Mouse (Mus musculus) macrophage (primary cell): ENCODE measurements around the gene Pla2g2c. TPM values are rescaled to one million over a fixed set of nuclear protein-coding genes. Genes with fewer than 3 reads are reported as not detected.

Experiments used
- H3K27ac ChIP-seq: fragments of 350-480 bp; formaldehyde crosslinking; 2 replicates; pipeline ENCODE4 v1.9.0; 2021
- H3K36me3 ChIP-seq: fragments of 350-480 bp; formaldehyde crosslinking; 2 replicates; pipeline ENCODE4 v1.9.0; 2021; ENCODE audit errors: inconsistent target
- H3K4me3 ChIP-seq: fragments of 350-480 bp; formaldehyde crosslinking; 2 replicates; pipeline ENCODE4 v1.9.0; 2021; ENCODE audit errors: inconsistent target
- H3K79me2 ChIP-seq: fragments of 350-480 bp; formaldehyde crosslinking; 2 replicates; pipeline ENCODE4 v1.9.0; 2021; ENCODE audit errors: inconsistent target
- WGBS: methylation state at CpG from one replicate; pipeline ENCODE4 v1.1.7; 2026; ENCODE audit warnings: inconsistent platforms; ENCODE audit not compliant: missing documents; 5-methylcytosine and 5-hydroxymethylcytosine counted together
- polyA plus RNA-seq: library from polyadenylated mRNA; stranded (reverse); fragments of 250-400 nt; gene quantifications from 3 replicates; pipeline ENCODE4 v1.2.4, GENCODE M21; 2018; ENCODE audit warnings: inconsistent platforms

Pla2g2c gene
- polyA plus RNA-seq, 1 experiment from 2014 or later, result not detected

DNA sequence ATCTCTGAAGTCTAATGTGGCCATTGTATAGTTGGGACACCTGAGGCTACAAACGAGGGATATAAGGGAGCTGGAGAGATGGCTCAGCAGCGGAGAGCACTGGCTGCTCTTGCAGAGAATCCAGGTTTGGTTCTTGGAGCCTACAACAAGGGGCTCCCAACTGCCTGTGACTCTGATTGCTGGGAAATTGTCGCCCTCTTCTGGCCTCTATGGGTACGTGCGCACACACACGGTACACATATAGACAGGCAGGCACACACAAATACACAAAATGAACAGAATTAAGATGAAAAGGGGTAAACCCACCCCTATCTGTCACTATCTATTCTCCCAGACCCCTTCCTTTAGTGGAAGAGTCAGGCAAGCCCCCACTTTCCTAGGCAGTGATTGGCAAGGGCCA lies 28.0 kb downstream of the Pla2g2c start:
- Histone ChIP-seq H3K36me3 (no peaks in the 10 kb centered on the region), H3K79me2 (no peaks in the 10 kb centered on the region), H3K27ac (no peak overlapping the region), H3K4me3 (no peak overlapping the region)
- 92% methylated on average over 6 of the region's 6 CpGs for WGBS

DNA sequence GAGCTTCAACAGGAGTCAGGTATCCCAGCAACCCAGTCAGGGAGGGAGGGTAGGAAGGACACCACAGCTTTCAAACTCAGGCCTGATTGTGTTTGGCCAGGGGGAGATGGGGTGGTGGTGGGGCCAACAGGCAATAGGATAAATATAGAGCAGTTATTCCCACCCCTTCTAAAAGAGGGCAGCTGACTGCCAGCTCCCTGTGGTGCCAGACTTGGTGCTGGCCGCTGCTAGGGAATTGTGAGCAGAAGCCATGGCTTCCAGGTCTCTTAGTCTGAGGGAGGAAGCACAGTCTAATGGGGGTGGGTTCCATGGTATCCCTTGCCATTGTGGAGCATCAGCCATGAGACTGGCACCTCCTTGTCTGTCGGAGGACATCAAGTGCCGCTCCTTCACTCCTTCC lies 29.0 kb downstream of the Pla2g2c start:
- 89% methylated on average over 3 of the region's 3 CpGs for WGBS
- no peaks in the 10 kb centered on the region for H3K79me2 ChIP-seq

DNA sequence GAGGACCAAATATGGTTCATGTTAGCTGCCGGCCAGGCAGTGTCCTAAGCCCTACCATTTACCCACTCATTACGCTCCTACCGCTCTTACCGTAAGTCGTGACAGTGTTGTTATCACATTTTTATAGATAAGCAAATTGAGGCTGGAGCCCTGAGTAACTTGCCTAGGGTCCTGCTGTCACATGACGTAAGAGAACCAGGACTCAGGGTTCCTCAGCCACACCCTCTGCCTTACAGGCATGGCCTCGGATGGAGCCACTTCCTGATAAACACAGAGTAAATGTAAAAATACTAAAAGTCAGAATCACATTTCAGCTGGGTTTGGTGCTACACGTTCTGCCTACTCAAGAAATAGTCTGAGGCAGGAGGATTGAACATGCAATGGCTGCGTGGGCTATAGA lies 29.8 kb downstream of the Pla2g2c start:
- WGBS, result 79% methylated on average over 9 of the region's 9 CpGs
- Histone ChIP-seq H3K79me2 (no peaks in the 10 kb centered on the region), H3K4me3 (no peak overlapping the region)

More for the DNA sequence above, 29.0 kb downstream of the Pla2g2c start:
- H3K27ac ChIP-seq, result no peak overlapping the region
- no peaks in the 10 kb centered on the region for H3K36me3 ChIP-seq
- no peak overlapping the region for H3K4me3 ChIP-seq

DNA sequence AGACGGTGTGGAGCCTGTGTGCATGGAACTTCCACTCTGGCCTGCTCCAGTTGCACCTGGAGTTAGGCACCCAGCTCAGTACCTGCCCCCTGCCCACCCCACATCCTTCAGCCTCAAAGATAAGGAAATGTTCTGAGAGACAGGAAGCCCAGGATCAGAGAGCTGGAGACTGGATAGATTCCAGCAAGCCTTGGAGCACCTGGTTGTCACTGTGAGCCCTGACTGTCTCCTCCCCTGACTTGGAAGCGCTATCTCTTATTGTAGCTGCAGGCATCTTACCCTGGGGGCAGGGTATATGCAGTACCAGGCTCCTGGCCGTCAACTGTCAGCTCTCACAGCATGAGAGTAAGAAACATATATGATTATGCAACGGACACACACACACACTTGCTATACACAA lies 30.8 kb downstream of the Pla2g2c start:
- Histone ChIP-seq H3K27ac (no peak overlapping the region), H3K79me2 (no peaks in the 10 kb centered on the region), H3K4me3 (no peak overlapping the region), H3K36me3 (no peaks in the 10 kb centered on the region)
- 76% methylated on average over 4 of the region's 4 CpGs for WGBS

More for the DNA sequence above, 29.8 kb downstream of the Pla2g2c start:
- Histone ChIP-seq H3K36me3 (no peaks in the 10 kb centered on the region), H3K27ac (no peak overlapping the region)

DNA sequence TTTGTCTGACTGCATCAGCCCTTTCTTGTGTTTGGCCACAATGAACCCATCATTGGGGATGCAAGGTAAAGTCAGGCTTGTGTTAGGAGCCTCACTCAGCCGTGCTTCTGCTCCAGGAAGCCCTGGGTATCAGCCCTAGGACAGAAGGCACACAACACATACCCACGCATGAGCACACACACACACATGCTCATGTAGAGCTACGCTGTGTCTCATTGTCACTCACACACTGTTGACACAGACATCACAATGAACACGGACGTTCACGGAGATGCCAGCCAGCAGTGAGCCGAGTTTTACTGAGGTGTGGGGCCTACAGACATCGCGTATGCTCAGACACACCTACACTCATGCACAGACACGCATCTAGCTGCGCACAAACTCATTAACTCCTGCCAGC lies 31.4 kb downstream of the Pla2g2c start:
- H3K79me2 ChIP-seq, result no peaks in the 10 kb centered on the region
- WGBS, result 82% methylated on average over 11 of the region's 11 CpGs
- no peak overlapping the region for H3K4me3 ChIP-seq
- no peak overlapping the region for H3K27ac ChIP-seq
- no peaks in the 10 kb centered on the region for H3K36me3 ChIP-seq

DNA sequence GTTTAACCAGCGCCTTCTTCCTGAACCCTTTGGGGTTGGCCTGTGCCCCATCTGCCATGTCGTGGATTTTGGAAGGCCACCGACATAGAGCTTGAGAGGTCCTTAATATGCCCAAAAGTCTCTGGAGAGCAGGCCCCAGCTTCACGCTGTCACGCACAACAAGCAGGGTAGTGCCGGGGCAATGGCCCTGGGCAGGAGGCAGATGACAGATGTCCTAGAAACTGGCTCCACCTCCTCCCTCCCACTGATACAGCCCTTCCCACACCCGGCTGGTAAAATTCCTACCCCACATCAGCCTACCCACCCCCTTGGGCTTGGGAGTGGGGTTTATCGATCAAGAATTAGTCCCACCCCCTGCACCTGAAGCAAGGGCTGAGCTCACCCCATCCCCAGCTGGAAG lies 32.8 kb downstream of the Pla2g2c start, which contains the start of gene Pla2g2f:
Gene Pla2g2f (minus strand): TSS at position 211 of the 400 bp plus-strand sequence.
- WGBS, result 85% methylated on average over 8 of the region's 8 CpGs
- Histone ChIP-seq H3K79me2 (no peaks in the 10 kb centered on the region), H3K27ac (no peak within 1 kb of the TSS), H3K4me3 (no peak within 1 kb of the TSS), H3K36me3 (no peaks in the 10 kb centered on the region)

DNA sequence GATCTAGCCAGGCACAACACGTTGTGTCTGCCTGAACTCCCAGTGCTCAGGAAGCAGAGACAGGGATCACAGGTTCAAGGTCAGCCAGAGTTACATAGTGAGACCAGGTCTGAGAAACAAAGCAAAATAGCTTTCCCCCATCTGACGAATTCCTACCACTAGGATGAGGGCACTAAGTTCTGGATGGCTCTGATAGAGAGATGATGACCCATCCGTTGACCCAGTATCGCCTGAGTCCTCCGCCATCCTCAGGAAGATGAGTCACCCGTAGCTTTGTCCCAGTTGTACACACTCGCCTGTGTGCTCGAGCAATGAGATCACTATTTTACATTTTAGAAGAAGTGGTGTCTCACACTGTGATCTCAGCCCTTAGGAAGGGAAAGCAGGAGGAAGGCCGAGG lies 37.7 kb downstream of the Pla2g2c start:
- H3K36me3 ChIP-seq, result no peaks in the 10 kb centered on the region
- H3K79me2 ChIP-seq, result no peaks in the 10 kb centered on the region
- 65% methylated on average over 9 of the region's 9 CpGs for WGBS
- H3K4me3 ChIP-seq, result no peak overlapping the region
- H3K27ac ChIP-seq, result no peak overlapping the region

DNA sequence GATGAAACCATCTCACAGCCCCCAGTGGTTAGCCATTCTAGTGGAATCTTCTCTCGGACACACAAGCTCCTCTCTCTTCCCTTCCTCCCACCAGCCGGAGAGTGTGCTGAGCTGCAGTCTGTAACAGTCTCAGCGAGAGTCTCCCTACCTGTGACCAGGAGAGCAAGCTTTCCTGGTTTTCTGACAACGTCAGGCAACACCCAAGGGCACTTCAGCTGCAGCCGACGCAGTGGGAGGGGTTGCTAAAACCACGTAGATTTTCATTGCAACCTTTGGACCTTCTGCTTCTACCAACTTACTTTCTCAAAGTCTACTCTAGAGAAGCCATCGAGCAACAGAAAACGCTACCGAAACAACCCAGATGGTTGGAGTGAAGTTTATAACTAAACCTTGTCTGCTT lies 47.4 kb downstream of the Pla2g2c start:
- no peak overlapping the region for H3K27ac ChIP-seq
- no peaks in the 10 kb centered on the region for H3K79me2 ChIP-seq
- H3K4me3 ChIP-seq, result no peak overlapping the region
- 87% methylated on average over 10 of the region's 10 CpGs for WGBS
- no peaks in the 10 kb centered on the region for H3K36me3 ChIP-seq

DNA sequence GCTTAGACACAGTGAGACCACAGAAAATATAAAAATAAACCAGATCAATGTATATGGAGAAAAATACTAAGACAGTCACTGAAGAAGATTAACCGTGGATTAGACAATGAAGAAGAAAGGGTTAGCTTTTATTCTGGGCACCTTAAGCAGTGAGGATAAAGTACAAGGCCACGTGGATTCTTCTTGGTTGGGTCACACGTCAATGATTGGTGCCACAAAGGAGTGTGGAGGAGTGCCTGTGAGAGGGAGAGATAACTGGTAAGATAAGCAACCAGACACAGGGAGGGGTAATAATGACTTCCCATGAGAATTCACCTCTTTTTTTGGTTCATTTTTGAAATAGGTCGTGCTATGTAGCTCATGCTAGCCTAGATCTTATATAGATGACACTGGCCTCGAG lies 47.8 kb downstream of the Pla2g2c start:
- Histone ChIP-seq H3K27ac (no peak overlapping the region), H3K4me3 (no peak overlapping the region), H3K36me3 (no peaks in the 10 kb centered on the region), H3K79me2 (no peaks in the 10 kb centered on the region)
- 79% methylated on average over 5 of the region's 5 CpGs for WGBS

DNA sequence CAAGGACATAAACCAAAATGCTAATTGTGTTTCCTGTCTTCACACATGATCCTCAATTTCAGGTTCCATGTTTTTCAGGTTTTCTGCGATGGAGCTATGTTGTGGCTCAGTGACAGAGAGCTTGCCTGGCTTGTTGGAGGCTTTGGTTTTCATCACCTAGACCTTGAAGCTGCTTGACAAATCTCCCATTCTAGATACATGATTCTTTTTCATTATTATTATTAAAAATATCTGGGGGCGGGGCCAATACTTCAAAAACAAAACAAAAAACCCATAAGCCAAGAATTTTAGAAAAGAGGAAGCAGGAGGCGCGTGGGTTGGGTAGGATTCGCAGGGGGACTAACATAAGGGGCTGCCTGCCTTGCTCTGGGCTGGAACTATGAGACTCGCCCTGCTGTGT lies 50.8 kb downstream of the Pla2g2c start, which contains the start of gene Pla2g2d:
Gene Pla2g2d (plus strand): TSS at position 301 of the 400 bp plus-strand sequence.
- Histone ChIP-seq H3K27ac (no peak within 1 kb of the TSS), H3K36me3 (no peaks in the 10 kb centered on the region), H3K4me3 (no peak within 1 kb of the TSS), H3K79me2 (no peaks in the 10 kb centered on the region)
- 36% methylated on average over 6 of the region's 6 CpGs for WGBS

DNA sequence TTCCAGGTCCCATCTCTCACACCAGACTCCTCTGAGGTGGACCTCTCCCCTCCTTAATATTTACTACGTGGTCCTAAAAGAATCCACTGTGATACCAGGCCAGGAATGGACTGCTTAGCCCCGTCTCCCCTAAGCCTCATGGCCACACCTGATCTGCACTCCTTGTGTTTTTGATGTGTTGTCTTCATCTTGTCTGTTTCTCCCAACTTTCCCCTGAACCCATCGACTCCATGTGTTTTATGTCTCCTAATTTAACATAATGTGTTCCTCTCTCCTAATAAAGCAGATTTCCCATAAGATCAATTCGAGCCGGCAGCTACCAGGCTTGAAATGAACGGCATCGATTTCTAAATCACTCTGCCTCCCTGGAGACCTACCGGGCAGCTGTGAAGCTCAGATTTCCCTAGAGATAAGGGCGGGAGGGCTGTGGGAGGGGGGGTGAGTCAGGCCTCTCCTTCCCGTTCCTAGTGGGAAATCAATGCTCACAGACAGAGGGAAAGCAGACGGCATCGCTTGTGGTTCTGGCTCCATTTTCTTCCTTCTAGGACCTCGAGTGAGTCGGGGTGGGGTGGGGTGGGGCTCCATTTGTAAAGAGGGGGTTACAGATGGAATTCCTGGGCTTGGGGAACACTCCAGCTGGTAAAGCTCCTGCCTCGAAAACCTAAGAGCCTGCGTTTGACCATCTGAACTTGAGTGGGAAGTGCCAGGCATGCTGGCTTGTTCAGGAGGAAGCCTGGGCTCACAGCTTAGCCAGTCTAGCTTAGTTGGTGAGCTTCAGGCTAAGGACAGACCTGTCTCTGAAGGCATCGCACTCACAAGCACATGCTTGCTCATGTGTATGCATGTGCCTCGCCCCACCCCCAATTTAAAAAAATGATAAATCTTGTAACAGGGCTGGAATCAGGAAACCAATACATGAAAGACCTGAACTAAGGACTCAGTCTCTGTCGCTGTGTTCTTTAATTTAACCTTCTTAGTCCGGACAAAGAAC lies 53.1 kb downstream of the Pla2g2c start:
- 45% methylated on average over 20 of the region's 20 CpGs for WGBS
- no peak overlapping the region for H3K4me3 ChIP-seq
- no peak overlapping the region for H3K27ac ChIP-seq
- H3K79me2 ChIP-seq, result no peaks in the 10 kb centered on the region
- no peaks in the 10 kb centered on the region for H3K36me3 ChIP-seq

DNA sequence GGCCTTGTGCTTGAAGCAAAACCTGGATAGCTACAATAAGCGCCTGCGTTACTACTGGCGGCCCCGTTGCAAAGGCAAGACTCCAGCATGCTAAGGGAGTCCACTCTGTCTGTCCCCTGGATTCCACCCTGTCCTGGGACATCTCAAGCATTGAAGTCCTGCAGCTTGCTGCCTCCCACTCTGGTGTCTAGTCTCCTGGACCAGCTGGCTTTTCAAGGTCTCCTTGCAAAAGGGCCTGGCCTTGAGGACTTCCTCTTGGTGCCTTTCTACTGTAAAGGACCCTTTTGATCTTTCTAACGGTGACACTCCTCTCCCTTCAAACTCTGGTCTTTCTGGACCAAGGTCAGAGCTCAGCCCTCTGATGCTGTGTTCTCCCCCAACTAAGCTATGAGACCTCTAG lies 55.7 kb downstream of the Pla2g2c start:
- 89% methylated on average over 5 of the region's 5 CpGs for WGBS
- no peak overlapping the region for H3K4me3 ChIP-seq
- no peaks in the 10 kb centered on the region for H3K79me2 ChIP-seq
- no peak overlapping the region for H3K27ac ChIP-seq
- no peaks in the 10 kb centered on the region for H3K36me3 ChIP-seq

DNA sequence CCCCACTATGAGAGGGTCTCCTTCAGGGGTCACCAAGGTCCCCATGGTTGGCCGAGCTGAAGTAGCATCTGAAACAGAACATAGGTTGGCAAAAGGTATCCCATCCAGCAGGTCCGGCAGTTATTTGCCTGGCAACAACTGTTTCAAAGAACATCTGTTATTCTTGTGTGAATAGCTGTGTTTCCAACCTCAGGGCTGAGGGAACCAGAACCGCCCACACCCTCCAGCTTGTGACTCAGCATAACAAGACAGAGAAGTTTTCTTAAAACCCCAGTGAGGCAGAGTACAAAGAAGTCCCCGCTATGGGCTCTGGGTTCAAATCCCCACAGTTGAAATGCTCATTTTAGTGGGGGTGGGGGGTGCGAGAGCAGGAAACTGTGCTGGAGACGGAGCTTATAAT lies 57.5 kb downstream of the Pla2g2c start:
- Histone ChIP-seq H3K4me3 (no peak overlapping the region), H3K36me3 (no peaks in the 10 kb centered on the region), H3K27ac (no peak overlapping the region), H3K79me2 (no peaks in the 10 kb centered on the region)
- WGBS, result 75% methylated on average over 6 of the region's 6 CpGs

DNA sequence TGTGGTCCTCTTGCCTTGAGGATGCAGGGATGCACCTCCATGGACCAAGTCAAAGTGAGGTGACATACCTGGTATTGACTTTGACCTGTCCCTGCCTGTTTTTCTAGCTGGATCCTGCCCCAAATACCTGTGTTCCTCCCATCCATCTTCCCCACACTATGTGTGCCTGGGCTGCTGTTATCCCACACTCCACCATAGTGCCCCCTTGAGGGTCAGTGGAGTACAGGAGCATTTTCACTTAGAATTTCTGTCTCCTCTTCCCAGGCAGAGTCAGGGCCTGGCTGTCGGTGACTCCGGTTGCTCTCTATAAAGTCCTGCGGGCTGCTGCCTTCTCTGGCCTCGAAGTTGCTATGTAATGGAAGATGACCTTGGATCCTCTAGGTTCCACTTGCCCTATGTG lies 61.1 kb downstream of the Pla2g2c start:
- WGBS, result 31% methylated on average over 4 of the region's 4 CpGs
- H3K4me3 ChIP-seq, result no peak overlapping the region
- no peaks in the 10 kb centered on the region for H3K79me2 ChIP-seq
- H3K36me3 ChIP-seq, result no peaks in the 10 kb centered on the region
- no peak overlapping the region for H3K27ac ChIP-seq

DNA sequence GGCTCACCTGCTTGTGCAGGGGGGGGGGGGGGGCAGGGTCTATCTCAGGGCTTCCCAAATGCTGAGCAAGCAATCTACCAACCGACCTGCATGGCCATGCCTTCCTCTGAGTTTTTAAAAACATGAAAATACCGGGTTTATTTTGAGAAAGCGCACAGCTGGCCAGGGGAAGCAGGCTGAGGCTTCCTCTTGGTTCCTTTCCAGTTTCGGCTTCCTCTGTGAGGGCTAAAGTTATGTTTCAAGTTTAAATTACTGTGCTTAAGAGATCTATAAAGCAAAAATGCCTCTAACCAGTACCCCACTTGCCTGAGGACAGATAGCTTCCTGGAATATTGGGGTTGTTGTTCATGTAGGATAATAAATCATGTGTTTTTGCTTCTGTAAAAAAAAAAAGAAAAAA lies 61.5 kb downstream of the Pla2g2c start:
- 0% methylated on average over 4 of the region's 4 CpGs for WGBS

More for the DNA sequence above, 61.5 kb downstream of the Pla2g2c start:
- Histone ChIP-seq H3K36me3 (no peaks in the 10 kb centered on the region), H3K79me2 (no peaks in the 10 kb centered on the region), H3K27ac (no peak overlapping the region), H3K4me3 (no peak overlapping the region)
